Mouse (Mus musculus): ENCODE data around the gene Babam2. TPM values are rescaled to one million over a fixed set of nuclear protein-coding genes. Genes with fewer than 3 reads are reported as not detected.

Babam2 gene
- polyA plus RNA-seq, 1 experiment from 2014 or later, result 47.2 TPM

DNA sequence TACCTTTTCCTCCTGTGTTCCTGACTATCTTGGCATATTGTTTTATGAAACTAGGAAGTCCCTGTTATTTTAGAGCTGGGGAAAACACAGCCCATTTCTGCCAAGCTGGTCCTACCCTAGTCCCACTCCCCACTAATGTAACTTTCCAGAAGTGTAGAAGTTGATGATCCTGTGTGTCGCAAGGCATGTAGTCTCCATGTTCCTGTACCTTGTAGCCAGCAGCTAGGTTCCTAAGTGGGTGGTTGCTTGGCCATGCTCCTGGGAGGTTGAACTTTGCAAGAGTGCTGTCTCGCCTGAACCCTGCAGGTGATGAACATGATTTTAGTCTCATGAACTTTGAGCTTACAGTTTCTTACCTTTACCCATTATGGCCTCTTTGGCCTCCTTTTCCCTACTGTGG is 211.3 kb downstream of the Babam2 start:
- H3K36me3 ChIP-seq (replicated peaks), result no peaks in the 10 kb centered on the region
- no peak overlapping the region for H3K4me2 ChIP-seq
- ATAC-seq (ENCODE audit: low FRiP score), result no peak
- no peak overlapping the region for H3K9ac ChIP-seq
- H3K4me1 ChIP-seq, result no peaks in the 10 kb centered on the region
- H3K9me3 ChIP-seq, result no peaks in the 10 kb centered on the region
- WGBS, result 94% methylated on average over 2 of the region's 2 CpGs
- H3K27me3 ChIP-seq, result no peaks in the 10 kb centered on the region
- no peak overlapping the region for H3K4me3 ChIP-seq (replicated peaks)
- no peak overlapping the region for H3K27ac ChIP-seq

DNA sequence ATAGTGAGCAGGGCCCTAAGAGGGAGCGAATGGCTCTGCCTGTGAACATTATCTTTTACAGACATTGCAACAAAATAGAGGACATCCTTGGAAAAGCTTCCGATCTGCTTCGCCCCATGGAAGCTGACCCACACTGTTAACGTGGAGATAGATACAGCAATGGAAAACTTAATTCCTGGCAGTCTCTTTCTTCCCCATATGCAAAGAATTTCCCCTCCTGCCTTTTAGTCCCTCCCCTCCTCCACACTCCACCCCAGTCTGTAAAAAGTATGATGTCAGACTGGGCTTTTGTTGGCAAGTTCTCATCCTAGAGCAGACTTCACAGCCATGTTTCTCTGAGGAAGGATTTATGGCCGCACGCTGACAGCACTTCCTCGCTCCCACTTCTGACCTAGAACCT is 218.8 kb downstream of the Babam2 start:
- H3K4me1 ChIP-seq, result no peaks in the 10 kb centered on the region
- 75% methylated on average over 7 of the region's 7 CpGs for WGBS

DNA sequence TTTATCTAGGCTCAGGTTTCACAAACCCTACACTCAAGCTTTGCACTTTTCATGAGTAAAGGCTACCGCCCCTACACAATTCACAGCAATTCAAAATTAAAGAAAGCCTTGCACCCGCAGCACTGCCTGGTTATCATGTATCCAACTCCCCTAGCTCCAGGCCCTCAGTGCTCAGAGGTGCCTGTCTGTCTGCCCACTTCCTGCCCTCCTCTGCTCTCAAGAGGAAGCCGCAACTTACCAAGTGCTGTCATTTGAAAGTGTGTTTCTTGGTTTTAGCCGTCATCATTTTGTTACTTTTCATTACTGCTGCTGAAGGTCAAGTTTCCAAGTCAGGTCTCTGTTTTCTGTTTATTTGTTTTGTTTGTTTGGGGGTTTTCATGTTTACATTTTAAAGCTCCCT is 221.1 kb downstream of the Babam2 start:
- H3K27me3 ChIP-seq, result no peaks in the 10 kb centered on the region
- H3K4me2 ChIP-seq, result no peak overlapping the region
- no peak for ATAC-seq (ENCODE audit: low FRiP score)
- H3K36me3 ChIP-seq (replicated peaks), result no peaks in the 10 kb centered on the region
- H3K4me3 ChIP-seq (replicated peaks), result no peak overlapping the region
- H3K4me1 ChIP-seq, result no peaks in the 10 kb centered on the region
- no peak overlapping the region for H3K27ac ChIP-seq
- no peaks in the 10 kb centered on the region for H3K9me3 ChIP-seq
- no peak overlapping the region for H3K9ac ChIP-seq
- WGBS, result 90% methylated on average over 4 of the region's 4 CpGs

More for the DNA sequence above, 218.8 kb downstream of the Babam2 start:
- Histone ChIP-seq H3K27ac (no peak overlapping the region), H3K9me3 (no peaks in the 10 kb centered on the region), H3K4me2 (no peak overlapping the region), H3K9ac (no peak overlapping the region), H3K27me3 (no peaks in the 10 kb centered on the region), H3K4me3 (replicated peaks) (no peak overlapping the region), H3K36me3 (replicated peaks) (no peaks in the 10 kb centered on the region)
- ATAC-seq (ENCODE audit: low FRiP score), result no peak

DNA sequence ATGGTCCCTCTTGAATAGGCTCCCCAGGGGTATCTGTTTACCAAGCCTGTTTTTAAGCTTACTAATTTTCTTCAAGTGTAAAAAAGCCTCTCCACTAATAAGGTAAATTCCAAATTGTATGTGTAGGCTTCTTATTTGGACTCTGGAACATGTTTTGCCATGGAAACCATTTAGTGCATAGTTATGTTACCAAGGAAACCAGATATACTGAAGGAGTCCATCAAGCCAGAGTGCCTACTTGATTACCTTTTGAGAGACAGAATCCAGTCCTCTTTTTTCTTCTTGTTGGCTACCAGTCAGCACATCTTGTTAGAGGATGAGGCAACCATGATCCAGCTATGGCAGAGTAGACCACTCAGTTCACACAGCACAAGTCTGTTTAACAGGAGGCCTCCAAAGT is 222.6 kb downstream of the Babam2 start:
- H3K4me2 ChIP-seq, result no peak overlapping the region
- H3K9ac ChIP-seq, result no peak overlapping the region
- ATAC-seq (ENCODE audit: low FRiP score), result no peak
- no peaks in the 10 kb centered on the region for H3K9me3 ChIP-seq
- H3K27ac ChIP-seq, result no peak overlapping the region
- H3K4me3 ChIP-seq (replicated peaks), result no peak overlapping the region
- no peaks in the 10 kb centered on the region for H3K36me3 ChIP-seq (replicated peaks)
- H3K4me1 ChIP-seq, result no peaks in the 10 kb centered on the region
- H3K27me3 ChIP-seq, result no peaks in the 10 kb centered on the region

DNA sequence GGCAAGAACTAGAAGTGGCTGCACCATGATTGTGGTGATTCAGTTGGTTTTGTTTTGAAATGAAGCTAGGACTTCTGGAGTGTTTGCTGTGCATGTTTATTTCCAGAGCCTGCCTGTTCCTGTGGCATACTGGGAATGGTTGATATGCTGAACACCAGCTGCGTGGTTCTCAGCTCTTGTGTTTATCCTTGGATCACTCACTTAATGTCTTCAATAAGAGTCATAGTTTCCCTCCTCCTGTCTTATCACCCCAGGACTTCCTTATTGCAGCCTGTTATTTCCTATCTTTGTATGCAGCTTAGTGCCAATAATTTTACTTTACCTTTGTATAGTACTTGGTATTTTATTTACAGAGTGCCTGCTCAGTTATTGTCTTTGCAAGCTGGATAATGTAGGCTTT is 223.4 kb downstream of the Babam2 start:
- Histone ChIP-seq H3K36me3 (replicated peaks) (no peaks in the 10 kb centered on the region), H3K9ac (no peak overlapping the region), H3K4me1 (no peaks in the 10 kb centered on the region), H3K9me3 (no peaks in the 10 kb centered on the region), H3K27me3 (no peaks in the 10 kb centered on the region), H3K4me3 (replicated peaks) (no peak overlapping the region), H3K4me2 (no peak overlapping the region), H3K27ac (no peak overlapping the region)
- ATAC-seq (ENCODE audit: low FRiP score), result no peak
- WGBS, result 88% methylated on average over 1 of the region's 1 CpGs

DNA sequence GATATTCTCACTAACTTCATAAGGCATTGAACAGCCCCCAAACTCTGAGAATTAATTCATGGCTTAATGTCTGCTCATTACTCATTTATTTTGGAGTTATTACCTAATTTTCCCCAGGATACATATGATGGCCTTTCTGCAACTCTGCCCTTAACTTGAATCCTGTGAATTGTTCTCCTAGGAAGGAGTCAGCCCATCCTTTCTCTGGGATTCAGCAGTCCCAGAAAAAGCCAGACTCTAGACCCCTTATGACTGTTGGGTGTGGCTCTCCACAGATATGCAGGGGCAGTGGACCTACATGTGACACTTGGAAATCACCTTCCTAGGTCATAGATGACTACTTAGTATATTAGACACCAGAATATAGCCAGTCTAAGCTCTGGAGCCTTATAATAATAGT is 226.6 kb downstream of the Babam2 start:
- H3K36me3 ChIP-seq (replicated peaks), result no peaks in the 10 kb centered on the region

DNA sequence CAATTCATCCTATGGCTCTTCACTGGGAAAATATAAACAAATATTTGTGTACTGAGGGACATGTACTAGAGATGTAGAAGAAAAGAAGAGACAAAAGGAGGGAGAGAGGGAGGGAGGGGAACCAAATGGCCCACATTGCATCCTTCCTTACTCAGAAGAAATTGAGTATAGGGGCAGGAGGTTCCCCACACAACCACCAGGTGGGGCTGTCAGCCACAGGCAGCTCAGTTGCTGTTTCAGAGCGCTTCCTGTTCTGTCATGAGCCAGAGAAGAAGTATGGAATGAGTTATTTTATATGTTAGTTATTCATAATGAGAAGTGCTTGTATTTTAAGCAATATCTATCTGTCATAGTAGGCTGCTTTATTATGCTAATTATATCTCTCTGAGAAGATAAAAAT is 229.1 kb downstream of the Babam2 start:
- Histone ChIP-seq H3K4me1 (no peaks in the 10 kb centered on the region), H3K9me3 (0 out of 2 replicates have a peak, but pooled peaks cover 3% of the 10 kb centered on the region), H3K4me2 (no peak overlapping the region), H3K4me3 (replicated peaks) (no peak overlapping the region), H3K9ac (no peak overlapping the region), H3K27ac (no peak overlapping the region), H3K36me3 (replicated peaks) (no peaks in the 10 kb centered on the region), H3K27me3 (no peaks in the 10 kb centered on the region)
- no peak for ATAC-seq (ENCODE audit: low FRiP score)
- WGBS, result 100% methylated on average over 1 of the region's 1 CpGs

More for the DNA sequence above, 226.6 kb downstream of the Babam2 start:
- no peaks in the 10 kb centered on the region for H3K4me1 ChIP-seq
- H3K9me3 ChIP-seq, result 0 out of 2 replicates have a peak, but pooled peaks cover 3% of the 10 kb centered on the region
- ATAC-seq (ENCODE audit: low FRiP score), result no peak
- no peak overlapping the region for H3K27ac ChIP-seq
- no peak overlapping the region for H3K4me3 ChIP-seq (replicated peaks)
- no peak overlapping the region for H3K9ac ChIP-seq
- no peaks in the 10 kb centered on the region for H3K27me3 ChIP-seq
- H3K4me2 ChIP-seq, result no peak overlapping the region

DNA sequence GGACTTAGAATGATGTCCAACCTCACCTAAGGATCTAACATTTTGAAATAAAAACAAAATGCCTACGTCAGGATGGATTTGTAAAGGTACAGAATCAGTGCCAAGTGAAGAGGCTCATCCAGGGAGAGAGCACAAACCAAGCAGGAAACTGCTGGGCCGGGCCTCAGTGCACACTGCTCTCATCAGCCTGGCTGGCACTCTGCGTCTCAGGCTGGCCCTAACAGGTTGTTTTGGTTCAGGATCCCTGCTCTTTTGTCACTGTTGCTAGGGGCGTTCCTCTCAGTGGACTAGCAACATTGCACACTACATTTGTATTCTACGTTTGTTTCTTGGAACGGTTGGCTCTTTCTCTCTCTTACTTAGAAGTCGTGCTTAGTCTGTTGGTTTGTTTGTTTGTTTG is 231.5 kb downstream of the Babam2 start:
- Histone ChIP-seq H3K4me1 (no peaks in the 10 kb centered on the region), H3K4me3 (replicated peaks) (no peak overlapping the region), H3K9ac (no peak overlapping the region), H3K4me2 (no peak overlapping the region), H3K27me3 (no peaks in the 10 kb centered on the region), H3K36me3 (replicated peaks) (no peaks in the 10 kb centered on the region), H3K27ac (no peak overlapping the region), H3K9me3 (0 out of 2 replicates have a peak, but pooled peaks cover 3% of the 10 kb centered on the region)
- ATAC-seq (ENCODE audit: low FRiP score), result no peak
- WGBS, result 46% methylated on average over 7 of the region's 7 CpGs

DNA sequence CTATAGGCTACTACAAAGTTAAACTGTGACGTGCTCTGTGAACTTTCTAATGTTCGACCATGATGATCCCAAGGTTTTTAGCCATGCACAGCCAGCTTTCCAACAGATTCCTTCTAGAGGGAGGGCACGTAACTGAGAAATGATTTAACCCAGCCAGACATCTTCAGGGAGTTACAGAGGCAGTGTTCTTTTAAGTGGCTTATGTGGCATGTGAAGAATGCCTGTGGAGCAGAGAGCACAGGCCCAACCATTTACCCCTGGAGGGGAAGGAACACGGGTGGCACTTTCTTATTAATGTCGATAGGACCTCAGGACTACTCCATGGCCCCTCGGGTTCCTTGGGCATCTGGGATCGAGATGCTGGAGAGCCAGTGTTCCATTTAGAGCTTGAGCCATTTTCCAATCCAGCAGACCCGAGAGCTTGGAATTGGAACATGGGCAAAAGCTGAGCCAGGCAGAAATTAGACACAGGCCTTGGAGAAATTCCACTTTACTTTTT is 233.7 kb downstream of the Babam2 start:
- no peaks in the 10 kb centered on the region for H3K4me1 ChIP-seq
- no peaks in the 10 kb centered on the region for H3K27me3 ChIP-seq
- H3K36me3 ChIP-seq (replicated peaks), result no peaks in the 10 kb centered on the region
- no peak overlapping the region for H3K27ac ChIP-seq
- 81% methylated on average over 8 of the region's 8 CpGs for WGBS
- no peak overlapping the region for H3K4me3 ChIP-seq (replicated peaks)
- no peak overlapping the region for H3K9ac ChIP-seq
- no peak for ATAC-seq (ENCODE audit: low FRiP score)
- H3K4me2 ChIP-seq, result no peak overlapping the region
- 0 out of 2 replicates have a peak, but pooled peaks cover 3% of the 10 kb centered on the region for H3K9me3 ChIP-seq

DNA sequence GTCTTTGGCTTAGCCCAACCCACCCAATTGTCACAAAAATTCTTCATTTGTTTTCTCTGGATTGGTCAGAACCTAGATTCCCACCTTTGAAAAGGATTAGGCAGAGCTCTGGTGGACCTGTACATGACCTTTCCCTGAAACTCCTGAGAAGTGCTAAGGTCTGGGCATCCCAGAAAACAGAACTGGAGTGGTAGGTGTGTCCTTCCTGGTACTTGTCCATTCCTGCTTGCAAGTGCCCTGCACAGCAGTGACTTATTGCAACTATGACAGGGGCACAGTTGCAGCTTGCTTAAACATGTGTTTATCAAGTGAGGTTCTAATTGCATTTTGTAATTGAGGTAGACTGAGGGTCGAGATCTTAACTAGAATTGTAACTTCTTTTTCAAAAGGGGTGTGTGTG is 234.2 kb downstream of the Babam2 start:
- H3K36me3 ChIP-seq (replicated peaks), result no peaks in the 10 kb centered on the region
- H3K4me3 ChIP-seq (replicated peaks), result no peak overlapping the region
- no peak overlapping the region for H3K27ac ChIP-seq
- no peaks in the 10 kb centered on the region for H3K9me3 ChIP-seq
- H3K4me1 ChIP-seq, result no peaks in the 10 kb centered on the region
- no peak for ATAC-seq (ENCODE audit: low FRiP score)
- WGBS, result 85% methylated on average over 1 of the region's 1 CpGs
- no peak overlapping the region for H3K4me2 ChIP-seq
- H3K9ac ChIP-seq, result no peak overlapping the region
- no peaks in the 10 kb centered on the region for H3K27me3 ChIP-seq

DNA sequence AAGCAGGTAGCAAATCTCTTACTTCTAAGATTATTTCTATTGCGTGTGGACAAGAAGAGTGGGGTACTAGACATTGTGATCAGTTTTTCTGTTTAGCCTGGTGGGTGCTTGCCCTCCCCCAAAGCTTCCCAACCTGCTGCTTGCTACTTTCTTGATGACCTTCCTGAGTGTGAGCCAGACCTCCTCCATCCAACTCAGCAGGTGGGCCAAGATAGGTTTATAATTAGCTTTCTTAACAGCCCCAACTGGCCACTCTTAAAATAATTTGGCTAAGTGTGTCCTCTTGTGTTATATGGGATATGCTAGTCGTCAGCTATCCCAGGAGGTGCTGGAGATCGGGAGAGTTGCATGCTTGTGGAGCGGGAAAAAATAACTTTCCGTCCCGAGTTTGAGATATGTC is 235.8 kb downstream of the Babam2 start:
- 93% methylated on average over 6 of the region's 6 CpGs for WGBS
- ATAC-seq (ENCODE audit: low FRiP score), result no peak
- no peak overlapping the region for H3K27ac ChIP-seq

DNA sequence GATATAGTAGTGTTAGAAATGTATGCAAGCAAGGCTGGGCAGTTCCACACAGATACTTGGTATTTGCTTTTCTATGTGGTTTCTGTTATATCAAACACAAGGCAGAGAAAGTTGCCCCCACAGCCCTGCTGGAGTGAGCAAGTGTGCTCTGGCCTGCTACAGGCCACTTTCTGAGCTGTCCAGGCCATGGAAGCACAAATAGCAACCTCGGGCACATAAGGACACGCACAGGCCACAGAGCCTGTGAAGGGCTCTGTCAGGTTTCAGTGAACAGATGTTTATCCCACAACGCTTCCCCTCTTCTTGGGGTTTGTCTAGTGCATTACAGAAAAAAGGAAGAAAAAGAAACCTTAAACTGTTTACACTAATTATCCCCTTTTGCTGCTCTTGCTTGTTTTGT is 236.9 kb downstream of the Babam2 start:
- no peak for ATAC-seq (ENCODE audit: low FRiP score)
- 84% methylated on average over 3 of the region's 3 CpGs for WGBS

More for the DNA sequence above, 235.8 kb downstream of the Babam2 start:
- Histone ChIP-seq H3K9me3 (no peaks in the 10 kb centered on the region), H3K4me3 (replicated peaks) (no peak overlapping the region), H3K4me2 (no peak overlapping the region), H3K36me3 (replicated peaks) (no peaks in the 10 kb centered on the region), H3K4me1 (no peaks in the 10 kb centered on the region), H3K9ac (no peak overlapping the region), H3K27me3 (no peaks in the 10 kb centered on the region)

DNA sequence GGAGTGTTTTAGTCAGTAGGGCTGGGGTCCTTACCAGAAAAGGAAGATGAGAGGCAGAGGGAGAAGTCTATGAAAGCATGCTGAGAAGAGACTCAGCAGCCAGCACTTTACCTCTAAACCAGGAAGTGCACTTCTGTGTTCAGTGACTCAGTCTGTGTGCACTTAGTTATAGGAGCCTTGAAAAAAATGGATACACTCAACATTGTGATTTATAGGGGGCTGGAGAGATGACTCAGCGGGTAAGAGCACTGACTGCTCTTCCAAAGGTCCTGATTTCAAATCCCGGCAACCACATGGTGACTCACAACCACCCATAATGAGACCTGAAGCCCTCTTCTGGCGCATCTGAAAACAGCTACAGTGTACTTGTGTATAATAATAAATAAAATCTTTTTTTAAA is 238.5 kb downstream of the Babam2 start:
- Histone ChIP-seq H3K4me2 (no peak overlapping the region), H3K9me3 (no peaks in the 10 kb centered on the region), H3K27me3 (no peaks in the 10 kb centered on the region), H3K27ac (no peak overlapping the region), H3K36me3 (replicated peaks) (no peaks in the 10 kb centered on the region), H3K4me3 (replicated peaks) (no peak overlapping the region), H3K4me1 (no peaks in the 10 kb centered on the region), H3K9ac (no peak overlapping the region)
- WGBS, result 87% methylated on average over 3 of the region's 3 CpGs
- ATAC-seq (ENCODE audit: low FRiP score), result no peak

More for the DNA sequence above, 236.9 kb downstream of the Babam2 start:
- no peak overlapping the region for H3K27ac ChIP-seq
- H3K4me3 ChIP-seq (replicated peaks), result no peak overlapping the region
- no peaks in the 10 kb centered on the region for H3K4me1 ChIP-seq
- no peak overlapping the region for H3K4me2 ChIP-seq
- H3K27me3 ChIP-seq, result no peaks in the 10 kb centered on the region
- H3K36me3 ChIP-seq (replicated peaks), result no peaks in the 10 kb centered on the region
- H3K9ac ChIP-seq, result no peak overlapping the region
- H3K9me3 ChIP-seq, result no peaks in the 10 kb centered on the region

All from forebrain, embryonic 12.5 days (tissue).